Mouse (Mus musculus) Patski (cell line): Measurements from ENCODE around the gene Hypk. TPM values are rescaled to one million over a fixed set of nuclear protein-coding genes. Genes with fewer than 3 reads are reported as not detected.

Experiments
- ATAC-seq: fragments of 100-300 bp; one replicate; pipeline ENCODE4 v1.8.0; 2021
- CTCF ChIA-PET: fragments of 350-600 bp; sonication (Branson Sonifier 250); formaldehyde crosslinking; loops from one replicate; lab custom pipeline; 2022; ENCODE audit warnings: inconsistent platforms; lab: Charles Lee
- POLR2A ChIA-PET: fragments of 350-600 bp; sonication (Branson Sonifier 250); formaldehyde crosslinking; loops from one replicate; lab custom pipeline; 2022; ENCODE audit warnings: antibody characterized with exemption, inconsistent platforms; lab: Charles Lee
- DNase-seq: peaks from one replicate; pipeline ENCODE4 v3.0.0-alpha.2; 2011; ENCODE audit warnings: low read depth, low spot score
- H3K27me3 ChIP-seq: fragments of 371-371 bp; one replicate; pipeline ENCODE4 v1.5.1; 2021
- CTCF ChIP-seq: fragments of 100-300 bp; IDR thresholded peaks from one replicate; pipeline ENCODE4 v1.5.1; 2021
- in situ Hi-C: fragments of 300-500 bp; cut with MboI; formaldehyde crosslinking; loops from 3 replicates; pipeline ENCODE4 v1.11.1; 2018; ENCODE audit warnings: low pct_unique_long_range_greater_than_20kb, mixed read lengths
- polyA plus RNA-seq: library from polyadenylated mRNA; unstranded; gene quantifications from one replicate; pipeline ENCODE4 v1.2.3, GENCODE M21; 2021

The Hypk gene
- 11.3 TPM for polyA plus RNA-seq

DNA sequence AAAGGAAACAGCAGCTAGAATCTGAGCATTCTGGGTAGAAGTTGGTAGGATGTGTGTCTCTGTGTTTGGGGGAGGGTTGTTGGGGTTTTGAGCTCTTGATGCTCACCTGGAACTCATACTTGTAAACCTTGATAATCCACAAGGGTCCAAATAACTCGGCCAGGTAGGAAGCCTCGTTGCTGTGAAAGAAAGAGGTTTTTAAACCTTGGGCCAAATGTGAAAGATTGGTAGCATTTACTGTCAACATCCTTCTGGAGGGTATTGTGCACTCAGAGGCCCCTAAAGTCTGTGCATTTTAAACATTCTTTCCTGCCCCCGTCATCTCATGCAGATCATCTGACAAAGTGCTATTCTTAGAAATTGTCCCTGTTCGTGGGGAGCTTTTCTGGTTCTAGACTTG, at the start of gene Hypk:
TSS of gene Hypk (plus strand) at position 301 of the 400 bp plus-strand sequence.
- H3K27me3 ChIP-seq, result no peaks in the 10 kb centered on the region
- TF ChIP-seq CTCF, result no peak
- in situ Hi-C loops, result no loop called here
- ChIA-PET POLR2A (interaction anchor here (0.6 kb wide), 2 partner anchors 9 to 418 kb away, joined by 3 to 4 read pairs; partner anchors contain the start of gene Ell3), CTCF (no interaction called here)
- DNase-seq (no peak), ATAC-seq (no peak)

DNA sequence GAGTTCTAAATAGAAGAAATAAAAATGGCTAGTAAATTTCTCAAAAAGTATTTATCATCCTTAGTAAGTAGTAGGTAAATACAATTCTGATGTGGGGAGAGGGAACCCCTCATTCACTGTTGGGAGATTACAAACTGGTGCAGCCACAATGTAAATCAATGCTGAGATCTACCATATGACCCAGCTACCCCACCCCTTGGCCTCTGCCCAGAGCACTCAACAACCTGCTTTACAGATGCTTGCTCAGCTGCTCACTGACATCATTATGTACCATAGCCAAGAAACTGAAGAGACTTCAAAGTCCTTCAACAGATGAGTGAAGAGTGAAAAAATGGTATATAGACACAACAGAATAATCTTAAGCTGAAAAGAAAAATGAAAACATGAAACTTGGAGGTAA, 49.8 kb upstream of the Hypk start:
- no peaks in the 10 kb centered on the region for H3K27me3 ChIP-seq
- ChIA-PET POLR2A (no interaction called here), CTCF (no interaction called here)
- ATAC-seq (no peak), DNase-seq (no peak)
- in situ Hi-C loops, result loop anchor here (5.0 kb wide), 1 partner anchor 216 kb away; no protein-coding TSS in a partner anchor
- TF ChIP-seq CTCF, result no peak

DNA sequence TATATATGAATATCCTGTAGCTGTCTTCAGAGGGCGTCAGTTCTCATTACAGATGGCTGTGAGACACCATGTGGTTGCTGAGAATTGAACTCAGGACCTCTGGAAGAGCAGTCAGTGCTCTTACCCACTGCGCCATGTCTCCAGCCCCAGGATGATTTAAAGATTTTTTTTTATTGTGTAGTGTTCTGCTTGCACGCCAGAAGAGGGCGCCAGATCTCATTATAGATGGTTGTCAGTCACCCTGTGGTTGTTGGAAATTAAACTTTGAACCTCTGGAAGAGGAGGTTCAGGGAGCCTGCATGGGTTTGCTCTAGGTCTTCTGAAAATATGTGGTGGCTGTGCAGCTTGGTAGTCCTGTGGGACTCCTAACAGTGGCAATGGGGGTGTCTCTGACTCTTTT, 44.9 kb upstream of the Hypk start:
- ChIA-PET POLR2A (no interaction called here), CTCF (interaction anchor here (0.9 to 1.5 kb wide), 4 partner anchors 9 to 51 kb away, joined by 3 to 4 read pairs (median 4); partner anchors contain the start of gene Ckmt1)
- TF ChIP-seq CTCF, result peak; percentile 71
- no peaks in the 10 kb centered on the region for H3K27me3 ChIP-seq
- no peak for DNase-seq
- in situ Hi-C loops, result loop anchor here (5.0 kb wide), 1 partner anchor 69 kb away; no protein-coding TSS in a partner anchor
- no peak for ATAC-seq

DNA sequence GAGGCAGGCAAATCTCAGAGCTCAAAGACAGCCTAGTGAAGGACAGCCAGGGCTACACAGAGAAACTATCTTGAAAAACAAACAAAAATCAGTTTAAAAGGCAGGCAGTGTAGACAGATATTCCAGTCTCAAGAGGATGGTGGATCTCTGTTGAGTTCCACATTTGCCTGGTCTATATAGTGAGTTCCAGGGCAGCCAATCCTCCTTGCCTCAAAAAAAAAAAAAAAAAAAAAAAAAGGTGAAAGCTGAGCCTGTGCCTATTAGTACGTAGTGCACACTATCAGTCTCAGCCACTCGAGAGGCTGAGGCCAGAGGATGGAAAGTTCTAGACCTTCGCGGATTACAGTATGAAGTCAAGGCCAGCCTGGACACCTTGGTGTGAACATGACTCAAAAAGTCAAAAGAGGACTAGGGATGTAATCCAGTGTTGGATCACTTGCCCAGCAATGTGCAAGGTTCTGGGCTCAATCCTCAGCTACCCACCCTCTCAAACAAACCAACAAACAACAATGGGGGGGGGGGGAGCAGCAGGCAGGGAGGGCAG, 40.2 kb upstream of the Hypk start:
- POLR2A ChIA-PET, result interaction anchor here (0.6 to 1.0 kb wide), 2 partner anchors 15 to 61 kb away, joined by 3 to 4 read pairs; partner anchors contain the start of gene Mfap1b
- peak; percentile 0 for ATAC-seq
- no peak for DNase-seq
- CTCF ChIA-PET, result interaction anchor here (0.7 to 3.0 kb wide), 4 partner anchors 12 to 60 kb away, joined by 3 to 13 read pairs (median 4); no protein-coding TSS in a partner anchor
- no peaks in the 10 kb centered on the region for H3K27me3 ChIP-seq
- in situ Hi-C loops, result no loop called here
- TF ChIP-seq CTCF, result no peak

DNA sequence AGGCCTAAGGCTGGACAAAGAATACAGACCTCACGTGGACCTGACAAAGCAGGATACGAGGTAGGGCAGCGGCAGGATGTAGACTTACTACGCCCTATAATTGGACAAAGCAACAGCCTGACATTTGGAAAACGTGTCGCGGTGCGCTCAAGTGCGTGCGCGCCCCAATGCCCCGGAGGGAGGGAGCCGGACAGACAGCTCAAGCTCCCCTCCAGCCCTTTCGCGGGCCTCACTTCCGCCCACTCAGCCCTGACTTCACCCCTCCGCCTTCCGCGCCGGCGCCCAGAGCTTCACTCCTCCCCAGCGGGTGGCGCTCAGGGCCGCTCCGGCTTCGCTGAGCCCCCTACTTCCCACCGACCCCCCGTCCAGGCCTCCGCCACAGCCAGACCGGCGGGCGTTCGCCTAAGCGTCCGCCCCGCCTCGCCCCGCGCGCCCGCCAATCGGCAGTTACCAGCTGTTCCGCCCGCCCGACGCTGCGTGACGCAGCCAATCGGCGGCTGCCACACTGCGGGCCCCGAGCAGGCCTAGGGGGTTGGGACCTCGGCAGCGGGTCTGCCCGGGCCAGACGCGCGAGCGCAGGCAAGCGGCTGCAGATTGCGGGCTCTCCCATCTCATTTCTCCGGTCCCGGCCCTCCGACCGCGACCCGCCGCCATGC, 39.6 kb upstream of the Hypk start, which contains the start of the genes Pdia3 and Catsper2:
TSS of gene Pdia3 (plus strand) at position 389 of the 656 bp plus-strand sequence.
TSS of gene Catsper2 (minus strand) at position 406 of the 656 bp plus-strand sequence.
- H3K27me3 ChIP-seq, result no peaks in the 10 kb centered on the region
- CTCF ChIA-PET, result interaction anchor here (0.7 to 3.0 kb wide), 4 partner anchors 11 to 60 kb away, joined by 3 to 13 read pairs (median 4); no protein-coding TSS in a partner anchor
- peak; percentile 64 for TF ChIP-seq CTCF
- POLR2A ChIA-PET, result interaction anchor here (0.8 kb wide), 1 partner anchor 61 kb away, joined by 5 read pairs; the partner anchor contains the start of gene Mfap1b
- ATAC-seq (peak; percentile 98), DNase-seq (peak; percentile 57)
- in situ Hi-C loops, result no loop called here

DNA sequence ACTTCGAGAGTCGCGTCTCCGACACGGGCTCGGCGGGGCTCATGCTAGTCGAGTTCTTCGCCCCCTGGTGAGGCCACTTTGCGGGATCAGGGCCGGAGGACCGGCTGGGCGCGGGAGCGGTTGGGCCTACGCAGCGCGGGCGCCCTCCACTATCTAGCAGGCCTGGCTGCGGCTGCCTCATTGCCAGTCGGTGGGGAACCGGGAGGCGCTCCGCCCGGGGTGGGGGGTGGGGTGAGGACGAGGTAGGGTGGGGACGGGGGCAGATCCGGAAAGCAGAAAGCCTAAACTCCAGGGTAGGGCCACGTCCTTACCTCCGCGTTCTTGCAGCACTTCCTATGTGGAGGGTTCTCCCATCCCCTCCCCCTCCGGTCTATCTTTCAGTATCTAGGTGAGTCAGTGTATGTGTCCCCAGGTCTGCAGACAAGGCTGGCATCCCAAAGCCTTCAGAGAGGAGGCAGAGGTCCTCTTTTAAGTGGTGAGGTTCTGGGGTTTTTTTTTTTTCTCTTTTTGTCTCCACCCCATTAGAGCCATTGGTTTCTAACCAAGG, 38.9 kb upstream of the Hypk start:
- TF ChIP-seq CTCF, result no peak
- POLR2A ChIA-PET, result interaction anchor here (0.8 kb wide), 1 partner anchor 60 kb away, joined by 5 read pairs; the partner anchor contains the start of gene Mfap1b
- DNase-seq (peak; percentile 17), ATAC-seq (peak; percentile 31)
- H3K27me3 ChIP-seq, result no peaks in the 10 kb centered on the region
- CTCF ChIA-PET, result interaction anchor here (0.6 to 3.0 kb wide), 4 partner anchors 9 to 61 kb away, joined by 3 to 13 read pairs (median 4); no protein-coding TSS in a partner anchor
- in situ Hi-C loops, result no loop called here

DNA sequence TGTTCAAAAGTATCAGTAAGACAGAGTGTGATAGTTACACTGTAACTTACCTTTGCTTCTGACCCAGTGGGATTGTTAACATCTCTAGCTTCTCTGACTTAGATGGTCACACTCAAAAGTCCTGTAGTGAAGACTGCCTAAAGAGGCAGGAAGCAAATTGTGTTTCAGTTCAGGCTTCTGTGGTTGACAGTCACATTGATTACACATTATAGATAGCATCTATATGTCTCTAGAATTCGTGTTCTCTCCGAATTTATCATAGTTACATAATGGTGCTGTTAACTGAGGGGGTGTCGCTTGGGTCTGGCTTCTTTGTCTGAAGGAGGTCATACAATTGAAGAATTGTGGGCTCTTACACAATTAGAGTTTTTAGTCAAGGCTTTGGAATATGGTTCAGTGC, 38.0 kb upstream of the Hypk start:
- ATAC-seq (no peak), DNase-seq (no peak)
- CTCF ChIA-PET, result interaction anchor here (0.6 kb wide), 1 partner anchor 8 kb away, joined by 3 read pairs; no protein-coding TSS in a partner anchor
- no peaks in the 10 kb centered on the region for H3K27me3 ChIP-seq
- POLR2A ChIA-PET, result no interaction called here
- in situ Hi-C loops, result no loop called here
- TF ChIP-seq CTCF, result no peak

DNA sequence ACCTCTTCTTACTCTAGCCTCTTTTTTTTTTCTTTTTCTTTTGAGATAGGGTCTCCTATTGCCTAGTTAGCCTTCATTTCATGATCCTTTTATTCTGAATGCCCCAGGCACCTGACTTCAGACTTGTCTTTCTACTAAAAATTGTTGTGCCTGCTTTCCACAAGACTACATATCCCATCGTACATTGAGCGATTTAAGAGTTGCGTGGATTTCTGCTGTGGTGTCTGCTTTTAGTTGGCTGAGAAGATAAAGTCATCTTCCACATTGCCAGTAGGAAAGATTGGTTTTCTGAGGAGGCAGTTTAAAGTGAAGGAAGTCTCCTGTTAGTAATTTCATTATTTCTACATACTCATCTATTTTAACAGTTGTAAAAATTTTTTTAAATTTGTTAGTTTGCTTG, 37.5 kb upstream of the Hypk start:
- DNase-seq (no peak), ATAC-seq (no peak)
- CTCF ChIA-PET, result interaction anchor here (1.1 to 1.7 kb wide), 2 partner anchors 14 to 19 kb away, joined by 3 to 4 read pairs; no protein-coding TSS in a partner anchor
- TF ChIP-seq CTCF, result no peak
- H3K27me3 ChIP-seq, result no peaks in the 10 kb centered on the region
- in situ Hi-C loops, result no loop called here
- POLR2A ChIA-PET, result no interaction called here

DNA sequence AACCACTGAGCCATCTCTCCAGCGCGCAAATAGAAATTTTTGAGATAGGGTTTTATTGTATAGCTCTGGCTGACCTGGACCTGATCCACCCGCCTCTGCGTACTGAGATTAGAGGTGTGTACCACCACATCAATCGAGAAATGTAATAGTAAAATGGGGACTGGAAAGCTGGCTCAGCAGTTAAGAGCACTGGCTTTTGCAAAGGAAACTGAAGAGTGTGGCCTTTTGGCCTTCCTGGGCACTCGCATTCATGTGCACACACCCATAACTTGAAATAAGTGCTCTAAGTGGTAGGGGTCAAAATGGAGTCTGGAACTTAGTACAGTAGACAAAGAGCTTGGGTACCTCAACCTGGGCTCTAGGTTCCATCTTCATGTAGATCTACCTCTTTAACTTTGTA, 36.7 kb upstream of the Hypk start:
- no peak for TF ChIP-seq CTCF
- in situ Hi-C loops, result no loop called here
- ChIA-PET CTCF (interaction anchor here (1.1 to 1.7 kb wide), 2 partner anchors 13 to 18 kb away, joined by 3 to 4 read pairs; no protein-coding TSS in a partner anchor), POLR2A (no interaction called here)
- ATAC-seq (no peak), DNase-seq (no peak)
- H3K27me3 ChIP-seq, result no peaks in the 10 kb centered on the region

DNA sequence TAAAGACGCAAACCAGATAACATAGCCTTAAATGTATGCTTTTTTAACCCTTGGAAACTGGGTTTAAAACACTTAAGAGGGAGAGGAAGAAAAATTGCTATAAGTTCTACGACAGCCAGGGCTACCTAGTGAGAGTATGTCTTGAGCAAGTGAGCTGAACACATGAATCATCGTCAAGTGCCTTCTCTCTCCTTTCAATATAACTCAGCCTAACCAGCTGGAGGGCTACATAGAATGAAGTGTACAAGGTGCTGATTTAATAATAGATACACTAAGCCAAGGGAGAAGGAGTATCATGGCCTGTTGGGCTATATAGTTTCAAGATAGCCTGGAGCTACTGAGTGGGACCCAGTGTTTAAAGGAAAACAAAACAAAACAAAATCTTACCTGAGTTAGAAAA, 34.6 kb upstream of the Hypk start:
- ChIA-PET POLR2A (no interaction called here), CTCF (interaction anchor here (1.2 to 2.1 kb wide), 2 partner anchors 9 to 13 kb away, joined by 3 to 6 read pairs; no protein-coding TSS in a partner anchor)
- ATAC-seq (no peak), DNase-seq (no peak)
- H3K27me3 ChIP-seq, result no peaks in the 10 kb centered on the region
- TF ChIP-seq CTCF, result no peak
- in situ Hi-C loops, result no loop called here
